Mouse (Mus musculus) spleen, adult 2 months (tissue): ENCODE results near the gene Ensa.
"Not testable (repeated sequence)": the region's sequence is repeated elsewhere in the genome, so short reads cannot be mapped to it uniquely, and the experiment has no call there.

ENCODE experiments used
- CTCF ChIP-seq: fragments of 200-500 bp; IDR thresholded peaks from 2 replicates; pipeline ENCODE4 v1.5.1; 2011; ENCODE audit warnings: mild to moderate bottlenecking, inconsistent platforms; ENCODE audit not compliant: insufficient read depth, insufficient read length, insufficient replicate concordance; ENCODE audit errors: extremely low read depth
- POLR2A ChIP-seq: fragments of 200-500 bp; IDR thresholded peaks from 2 replicates; pipeline ENCODE4 v1.6.1; 2011; ENCODE audit warnings: low read depth, low read length, inconsistent platforms

- not testable (repeated sequence) for TF ChIP-seq CTCF, POLR2A
Measured at GRCm38 (mm10) chr3:95623991-95624515, 740 bp upstream of the Ensa start.
